In genomic region chr1:132541824-132542599, GRCm38 (mm10) we compare ENCODE assay signal across 7 mouse cellular contexts. TPM values are rescaled to one million over a fixed set of nuclear protein-coding genes. Genes with fewer than 3 reads are reported as not detected.
DNase-seq lines count a peak whose midpoint lies in the region; ATAC-seq and TF ChIP-seq lines count a peak whose summit lies in the region.

No protein-coding gene starts in this region.

- H3K27me3 ChIP-seq in E14TG2a.4 (ENCODE audit: insufficient read depth, low read length) (peaks cover 43% of the 10 kb centered on the region), ES-Bruce4 (ENCODE audit: control insufficient read depth, insufficient read depth, low read length, poor library complexity, severe bottlenecking) (no peaks in the 10 kb centered on the region)
- H3K27me3 ChIP-seq in forebrain, embryonic 13.5 days: peaks cover 28% of the 10 kb centered on the region
- H3K27me3 ChIP-seq in limb, embryonic 13.5 days: peaks cover 78% of the 10 kb centered on the region

- H3K4me2 ChIP-seq in forebrain, embryonic 13.5 days: peak overlapping the region; percentile 76
- H3K4me2 ChIP-seq in limb, embryonic 13.5 days (replicated peaks): peak overlapping the region; percentile 59

- H3K9me3 ChIP-seq in E14TG2a.4 (ENCODE audit: low read length) (no peaks in the 10 kb centered on the region), ES-Bruce4 (replicated peaks; ENCODE audit: control insufficient read depth, insufficient read depth, low read length, poor library complexity, severe bottlenecking) (no peaks in the 10 kb centered on the region)
- H3K9me3 ChIP-seq in forebrain, embryonic 13.5 days (replicated peaks): no peaks in the 10 kb centered on the region
- no peaks in the 10 kb centered on the region for H3K9me3 ChIP-seq in limb, embryonic 13.5 days

- 12% methylated on average over 5 of the region's 5 CpGs for WGBS in forebrain, embryonic 13.5 days
- 9% methylated on average over 5 of the region's 5 CpGs for WGBS in limb, embryonic 13.5 days

- TF ChIP-seq POLR2A in ES-Bruce4 (IDR thresholded peaks at IDR 0.05; ENCODE audit: insufficient read depth, low read length): no peak

- H3K9ac ChIP-seq in ES-Bruce4 (ENCODE audit: low read depth, poor library complexity, severe bottlenecking): peak overlapping the region; percentile 19; the same call in 1 of the 2 replicates
- H3K9ac ChIP-seq in forebrain, embryonic 13.5 days: peak overlapping the region; percentile 77
- no peak overlapping the region for H3K9ac ChIP-seq in limb, embryonic 13.5 days

- TF ChIP-seq EP300 in ES-Bruce4 (IDR thresholded peaks at IDR 0.05; ENCODE audit: insufficient read depth, low read depth, low read length): no peak

- H3K4me1 ChIP-seq in E14TG2a.4 (replicated peaks; ENCODE audit: low read depth, low read length) (peaks cover 37% of the 10 kb centered on the region), ES-Bruce4 (ENCODE audit: control insufficient read depth, insufficient read depth, low read length) (no peaks in the 10 kb centered on the region)
- H3K4me1 ChIP-seq in forebrain, embryonic 13.5 days: peaks cover 37% of the 10 kb centered on the region
- peaks cover 23% of the 10 kb centered on the region for H3K4me1 ChIP-seq in limb, embryonic 13.5 days

- no peak for DNase-seq in thymus, postnatal 25 days
- DNase-seq in adrenal gland, adult (ENCODE audit: inconsistent age in 2 of 2, low spot score in 1 of 2): no peak
- no peak for DNase-seq in urinary bladder, postnatal 36 days (ENCODE audit: low spot score in 2 of 2)

- TF ChIP-seq CTCF in E14TG2a.4 (conservative IDR thresholded peaks at IDR 0.05; ENCODE audit: low read length): no peak
- no peak for TF ChIP-seq CTCF in ES-Bruce4 (IDR thresholded peaks at IDR 0.05; ENCODE audit: low read depth, low read length)

- peak; percentile 44 for ATAC-seq in forebrain, embryonic 13.5 days
- no peak for ATAC-seq in limb, embryonic 13.5 days (ENCODE audit: low FRiP score, low read depth)

- H3K36me3 ChIP-seq in E14TG2a.4 (ENCODE audit: insufficient read depth, low read length) (no peaks in the 10 kb centered on the region), ES-Bruce4 (ENCODE audit: control insufficient read depth, insufficient read depth, low read length, poor library complexity, severe bottlenecking) (no peaks in the 10 kb centered on the region)
- H3K36me3 ChIP-seq in forebrain, embryonic 13.5 days (ENCODE audit: poor library complexity, severe bottlenecking): no peaks in the 10 kb centered on the region
- H3K36me3 ChIP-seq in limb, embryonic 13.5 days: no peaks in the 10 kb centered on the region

- H3K4me3 ChIP-seq in E14TG2a.4 (replicated peaks; ENCODE audit: low read length): peak overlapping the region; percentile 79
- peak overlapping the region; percentile 58 for H3K4me3 ChIP-seq in ES-Bruce4 (ENCODE audit: low read depth, low read length)
- peak overlapping the region; percentile 50 for H3K4me3 ChIP-seq in forebrain, embryonic 13.5 days
- H3K4me3 ChIP-seq in limb, embryonic 13.5 days: peak overlapping the region; percentile 29; the same call in 1 of the 2 replicates

- no peak overlapping the region for H3K27ac ChIP-seq in ES-Bruce4 (ENCODE audit: insufficient read depth, low read length)
- H3K27ac ChIP-seq in forebrain, embryonic 13.5 days: peak overlapping the region; percentile 76
- H3K27ac ChIP-seq in limb, embryonic 13.5 days: no peak overlapping the region

RNA-seq across cellular contexts. Expression of gene Cntn2, which starts 1.0 kb away (rescaled TPM):
- 3.0 and 3.1 TPM in 2 replicates for polyA plus RNA-seq in ES-Bruce4 (2011; ENCODE audit: insufficient read depth, insufficient read length, low read depth, missing spikeins)
- polyA plus RNA-seq in forebrain, embryonic 13.5 days (2015; fragmentation: Nextera tagmentation; extraction: Ambion mirVana): 53.6 and 68.9 TPM in 2 replicates
- polyA plus RNA-seq in limb, embryonic 13.5 days (2015; fragmentation: Nextera tagmentation; extraction: Ambion mirVana): 0.94 and 0.95 TPM in 2 replicates

RNA-seq across cellular contexts. Expression of gene Tmem81, which starts 36.0 kb away (rescaled TPM):
- 8.6 and 10.1 TPM in 2 replicates for polyA plus RNA-seq in ES-Bruce4 (2011; ENCODE audit: insufficient read depth, insufficient read length, low read depth, missing spikeins)
- 0.92 and 1.4 TPM in 2 replicates for polyA plus RNA-seq in forebrain, embryonic 13.5 days (2015; fragmentation: Nextera tagmentation; extraction: Ambion mirVana)
- 1.7 and 2.0 TPM in 2 replicates for polyA plus RNA-seq in limb, embryonic 13.5 days (2015; fragmentation: Nextera tagmentation; extraction: Ambion mirVana)

Comparison
In these comparisons a context has a peak if more than half of its experiments do, and no peak if none do; other contexts are left out.
1. H3K4me3 ChIP-seq: peak in every context shown above with its lines; median percentile 79 in E14TG2a.4; 58 in ES-Bruce4; 50 in forebrain, embryonic 13.5 days; 29 in limb, embryonic 13.5 days.
2. RNA of gene Cntn2, which starts 1.0 kb away (polyA plus RNA-seq): 53.6 to 68.9 TPM in forebrain, embryonic 13.5 days; 3.0 to 3.1 TPM in ES-Bruce4 and 0.94 to 0.95 TPM in limb, embryonic 13.5 days; every median in the first group is over 10 times any median in the second.